Mouse (Mus musculus) thymus, postnatal 14 days (tissue): ENCODE measurements around the gene Teddm2.

ENCODE experiments used
- DNase-seq: peaks from one replicate; pipeline ENCODE4 v3.0.0; 2021

The Teddm2 gene

DNA sequence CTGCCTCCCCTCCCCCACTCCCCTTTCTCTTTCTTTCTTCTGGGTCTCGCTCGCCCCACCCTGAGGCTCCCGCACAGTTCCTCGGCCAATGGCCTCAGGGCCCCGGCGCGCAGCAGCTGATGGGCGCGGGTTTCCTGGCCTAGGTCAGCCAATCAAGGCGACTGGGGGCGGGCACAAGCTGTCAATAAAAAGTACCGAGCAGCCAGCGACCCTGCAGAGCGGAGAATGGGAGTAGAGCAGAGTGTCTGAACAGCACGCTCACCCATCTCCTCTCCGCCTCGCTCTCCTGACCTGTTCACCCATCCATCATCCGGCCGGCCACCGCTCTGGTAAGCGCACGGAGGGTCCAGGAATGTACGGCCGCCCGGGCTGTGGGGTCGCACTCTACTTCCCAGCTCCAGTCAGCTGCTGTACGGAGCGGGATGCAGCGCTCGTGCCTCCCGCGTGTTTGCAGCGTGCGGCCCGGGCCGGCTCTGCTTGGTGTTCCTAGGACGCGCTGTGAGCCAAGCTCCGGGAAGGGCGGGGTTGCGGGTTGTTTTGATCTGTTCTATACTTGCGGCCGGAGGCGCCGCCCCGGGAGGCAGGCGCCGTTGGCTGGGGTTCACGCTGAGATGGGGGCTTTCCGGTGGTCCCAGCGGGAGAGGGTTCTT lies at the start of gene Teddm2, which contains the start of gene Glul:
Gene Teddm2 (minus strand): TSS at position 498 of the 650 bp plus-strand sequence.
Gene Glul (plus strand): TSS at position 214 of the 650 bp plus-strand sequence.
- peak; percentile 97 for DNase-seq

DNA sequence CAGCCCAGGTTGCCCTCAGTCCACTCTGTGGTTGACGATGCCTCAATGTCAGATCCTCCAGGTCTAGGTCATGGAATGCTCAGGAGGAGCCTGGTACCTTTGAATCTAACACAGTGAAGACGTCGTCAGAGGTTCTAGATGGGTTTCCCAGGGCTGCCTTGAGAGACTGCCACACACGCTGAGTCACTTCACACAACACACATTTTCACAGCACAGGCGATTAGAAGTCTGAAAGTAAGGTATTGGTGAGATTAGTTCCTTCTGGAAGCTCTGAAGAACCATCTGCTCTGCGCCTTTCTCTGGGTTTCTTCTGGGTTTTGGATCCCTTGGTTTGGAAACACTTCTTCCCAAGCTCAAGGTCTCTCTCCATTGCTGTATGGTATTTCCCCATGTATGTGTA lies 47.8 kb upstream of the Teddm2 start:
- no peak for DNase-seq

DNA sequence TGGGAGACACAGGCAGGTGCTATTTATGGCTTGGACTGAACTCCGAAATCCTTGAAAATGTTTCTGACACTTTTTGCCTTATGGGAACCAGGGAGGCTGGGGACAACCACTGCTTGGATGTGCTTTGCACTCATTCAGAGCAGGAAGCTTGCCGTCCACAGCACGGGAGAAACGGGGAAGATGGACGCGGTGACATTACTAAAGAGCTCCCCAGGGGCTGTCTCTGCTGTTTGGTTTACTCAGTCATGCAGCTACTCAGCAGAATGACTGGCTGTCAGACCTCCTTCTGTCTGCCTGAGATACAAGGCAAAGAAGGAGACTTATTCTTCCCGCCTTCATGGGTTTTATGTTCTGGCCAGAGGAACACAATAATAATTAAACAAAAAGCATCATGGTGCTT lies 46.9 kb upstream of the Teddm2 start:
- no peak for DNase-seq

GRCm38 (mm10) chr1:153945181-153945580 lies 45.2 kb upstream of the Teddm2 start:
- DNase-seq: no peak

DNA sequence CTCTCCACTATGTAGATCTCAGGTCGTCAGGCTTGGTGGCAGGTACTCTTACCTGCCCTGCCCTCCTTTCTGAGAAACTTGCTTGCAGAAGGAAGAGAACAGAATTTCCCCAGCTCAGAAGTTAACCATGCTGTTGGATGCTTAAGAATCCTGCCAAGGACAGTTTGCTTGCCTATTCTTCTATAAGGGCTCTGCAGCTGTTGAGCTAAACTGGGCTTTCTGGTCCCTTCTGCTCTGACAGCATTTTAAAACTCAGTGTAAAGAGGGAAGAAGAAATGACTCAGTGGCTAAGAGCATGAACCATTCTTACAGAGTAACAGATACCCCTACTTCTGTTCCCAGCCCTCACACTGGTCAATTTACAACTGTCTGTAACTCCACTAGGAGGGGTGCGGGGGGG lies 41.0 kb upstream of the Teddm2 start:
- DNase-seq: no peak

- no peak for DNase-seq
Observed at GRCm38 (mm10) chr1:153937025-153937424, 37.0 kb upstream of the Teddm2 start.

DNA sequence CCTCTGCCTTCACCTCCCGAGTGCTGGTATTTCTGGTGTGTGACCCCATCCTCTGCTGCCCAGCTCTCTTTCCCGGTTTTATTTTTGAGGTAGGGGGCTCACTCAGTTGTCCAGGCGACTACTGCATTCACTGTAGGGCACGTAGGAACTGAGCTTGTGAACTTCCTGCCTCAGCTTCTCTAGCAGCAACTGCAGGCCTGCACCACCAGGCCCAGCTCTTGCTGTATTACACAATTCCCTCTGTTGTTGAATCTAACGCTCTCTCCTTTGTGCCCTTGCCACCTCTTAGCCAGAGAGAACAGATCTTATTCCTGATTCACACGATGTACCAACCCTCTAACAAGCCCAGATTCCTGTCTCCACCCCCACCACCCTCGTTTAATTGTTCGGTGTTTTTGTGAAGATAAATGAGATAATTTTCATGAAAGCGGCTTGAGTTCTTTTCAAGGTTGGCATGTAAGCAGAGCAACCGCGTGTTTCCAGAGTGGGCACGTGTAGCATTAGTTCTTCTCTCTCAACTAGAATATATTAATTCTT lies 35.9 kb upstream of the Teddm2 start:
- no peak for DNase-seq

DNA sequence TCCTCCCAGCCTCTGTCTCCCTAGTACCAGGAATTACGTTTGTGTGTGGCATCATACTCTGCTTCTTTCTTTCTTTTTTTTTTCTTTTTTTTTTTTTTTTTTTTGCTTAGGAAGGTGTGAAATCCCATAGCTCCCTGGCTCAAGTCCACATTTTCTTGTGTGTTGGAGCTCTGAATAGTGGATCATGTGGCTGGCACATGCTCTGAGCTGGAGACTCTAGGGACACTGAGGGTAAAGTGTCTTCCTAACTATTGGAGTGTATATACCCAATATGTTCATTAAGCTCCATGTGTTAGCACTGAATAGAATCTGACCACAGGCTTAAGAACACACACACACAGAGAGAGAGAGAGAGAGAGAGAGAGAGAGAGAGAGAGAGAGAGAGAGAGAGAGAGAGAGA lies 33.7 kb upstream of the Teddm2 start:
- DNase-seq: no peak

DNA sequence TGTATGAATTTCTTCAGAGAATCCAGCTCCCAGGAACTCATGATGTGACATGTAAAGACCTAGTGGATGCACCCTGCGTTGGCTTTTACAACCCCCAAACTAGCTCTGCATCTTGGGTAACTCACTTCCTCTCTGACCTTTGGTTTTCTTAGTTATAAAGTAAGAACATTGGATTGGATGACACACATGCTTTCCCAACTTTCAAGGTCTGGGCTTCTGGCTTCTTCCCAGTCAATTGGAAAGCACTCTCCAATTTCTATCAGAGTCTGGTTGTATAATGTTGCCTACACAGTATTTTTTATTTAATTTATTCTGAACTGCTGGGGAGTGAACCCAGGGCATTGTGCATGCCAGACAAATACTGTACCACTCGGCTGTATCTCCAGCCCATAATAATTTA lies 30.4 kb upstream of the Teddm2 start:
- DNase-seq: no peak

- DNase-seq: no peak
Observed at GRCm38 (mm10) chr1:153924395-153925385, 24.7 kb upstream of the Teddm2 start.

DNA sequence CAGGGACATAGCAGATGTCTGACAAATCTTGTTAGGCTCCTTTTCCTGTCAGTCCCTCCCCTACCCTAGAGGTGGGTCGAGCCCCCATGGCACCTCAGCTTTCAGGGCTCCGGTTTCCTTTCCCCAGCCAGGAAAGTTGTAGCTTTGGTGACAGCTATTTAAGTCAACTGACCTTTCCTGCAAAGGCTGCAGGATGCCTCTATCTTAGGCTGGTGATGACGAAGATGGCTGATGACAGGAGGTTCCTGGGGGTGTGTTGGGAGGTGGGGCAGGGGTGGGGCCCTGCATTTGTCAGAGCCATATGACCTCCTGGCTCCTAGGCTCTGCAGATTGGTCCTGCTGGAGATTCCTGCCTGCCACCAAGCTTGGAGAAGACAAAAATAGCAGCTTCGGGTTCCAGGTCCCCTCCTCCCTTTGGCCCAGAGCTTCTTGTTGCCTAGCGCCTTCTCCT lies 22.6 kb upstream of the Teddm2 start:
- no peak for DNase-seq

DNA sequence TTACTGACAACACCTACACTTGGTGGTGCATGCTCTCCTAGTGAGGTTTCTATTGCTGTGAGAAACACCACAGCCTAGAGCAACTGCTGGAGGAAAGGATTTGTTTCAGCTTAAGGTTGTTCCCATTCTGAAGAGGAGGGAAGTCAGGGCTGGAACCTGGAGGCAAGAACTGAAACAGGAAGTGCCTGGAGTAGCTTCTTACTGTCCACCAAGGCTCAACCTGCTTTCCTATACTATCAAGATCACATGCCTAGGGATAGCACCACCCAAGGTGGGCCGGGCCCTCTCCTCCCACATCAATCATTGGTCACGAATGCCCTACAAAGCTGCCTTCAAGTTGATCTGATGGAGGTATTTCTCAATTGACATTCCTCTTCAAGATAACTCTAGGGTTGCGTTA lies 21.6 kb upstream of the Teddm2 start:
- DNase-seq: no peak

DNA sequence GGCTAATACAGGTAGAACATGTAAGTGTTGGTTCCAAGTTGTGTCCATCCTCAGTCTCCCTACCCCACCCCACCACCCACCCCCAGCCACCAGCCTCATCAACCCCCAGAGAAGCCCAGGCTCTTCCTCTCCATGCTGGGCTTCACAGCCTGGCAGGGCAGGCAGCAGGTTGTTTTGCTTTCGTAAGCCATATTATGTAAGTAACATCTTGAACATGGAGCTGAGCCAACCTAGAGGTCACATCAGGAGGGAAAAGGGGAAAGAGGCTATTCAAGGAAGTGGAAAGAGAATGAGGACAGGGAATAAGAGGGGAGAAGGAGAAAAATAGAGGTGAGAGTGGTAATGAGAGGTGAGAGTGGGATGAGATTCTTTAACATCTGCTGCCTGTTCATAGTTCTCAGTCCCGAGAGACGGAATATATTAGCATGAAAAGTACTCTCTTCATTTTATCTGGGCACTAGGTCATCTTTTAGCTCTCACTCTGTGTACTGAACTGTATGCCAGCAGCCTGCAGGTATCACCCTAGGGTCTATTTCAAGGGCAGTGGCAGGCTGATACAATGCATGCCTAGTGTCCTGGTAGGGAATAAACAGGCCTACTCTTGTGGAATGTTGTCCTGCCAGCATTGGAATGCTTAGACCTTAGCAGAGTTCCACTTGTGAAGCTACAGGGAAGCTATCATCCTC lies 18.6 kb upstream of the Teddm2 start:
- DNase-seq: no peak

DNA sequence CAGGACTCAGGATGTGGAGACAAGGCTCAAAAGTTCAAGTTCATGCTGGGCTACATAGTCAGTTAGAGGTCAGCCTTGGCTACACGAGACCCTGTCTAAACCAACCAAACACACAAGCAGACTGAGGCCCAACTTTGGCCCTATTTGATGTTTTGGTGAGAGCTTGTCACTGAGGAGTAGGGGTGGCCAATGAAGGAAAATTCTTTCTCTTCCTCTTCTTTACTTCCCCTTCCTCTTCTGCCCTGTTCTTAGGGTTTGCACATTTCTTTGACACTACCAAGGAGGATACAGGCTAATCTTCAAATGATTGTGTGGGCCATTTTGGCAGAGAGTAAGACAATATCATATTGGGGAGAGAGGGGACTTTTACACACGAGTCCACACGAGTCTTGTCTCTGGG lies 13.8 kb upstream of the Teddm2 start:
- DNase-seq: no peak

DNA sequence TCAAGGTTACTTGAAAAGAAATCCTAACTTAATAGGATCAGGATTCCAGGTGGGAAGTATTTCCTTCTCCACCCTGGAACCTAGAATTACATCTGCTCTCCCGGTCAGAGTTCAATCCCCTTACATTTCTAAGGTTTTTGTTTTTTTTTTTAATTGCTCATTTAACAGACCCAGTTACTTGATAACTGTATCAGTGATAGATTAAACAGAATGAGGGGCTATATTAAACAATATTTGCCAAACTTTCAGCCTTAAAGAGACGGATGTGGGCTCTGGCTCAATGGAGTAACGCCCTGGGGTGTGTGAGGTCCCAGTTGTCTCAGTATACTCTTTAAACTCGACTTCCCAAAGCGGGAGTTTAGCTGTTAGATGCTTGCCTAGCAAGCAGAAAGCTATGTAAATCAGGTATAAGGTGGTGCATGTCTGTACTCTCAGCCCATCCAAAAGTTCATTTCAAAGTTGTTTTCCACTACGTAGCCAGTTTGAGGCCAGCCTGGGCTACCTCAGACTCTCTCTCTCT lies 11.3 kb upstream of the Teddm2 start:
- DNase-seq: no peak

DNA sequence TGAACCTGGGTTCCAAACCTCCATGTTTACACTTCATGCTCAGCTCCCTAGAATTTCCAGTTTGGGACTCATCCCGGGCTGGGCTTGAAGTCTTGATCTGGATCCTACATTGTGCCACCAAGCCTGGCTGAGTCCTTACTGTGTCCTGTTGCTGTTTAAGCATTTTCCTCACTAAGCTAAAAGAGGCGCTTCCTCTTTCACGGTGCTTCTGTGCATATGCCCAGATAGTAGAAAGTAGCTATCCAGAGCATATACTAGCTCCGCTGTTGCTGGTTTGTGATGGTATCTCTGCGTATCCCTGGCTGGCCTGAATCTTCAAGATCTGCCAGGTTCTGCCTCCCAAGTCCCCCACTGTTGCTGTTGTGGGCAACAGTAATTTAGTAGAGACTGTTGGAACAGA lies 10.4 kb upstream of the Teddm2 start:
- no peak for DNase-seq

GRCm38 (mm10) chr1:153909963-153910291 lies 9.9 kb upstream of the Teddm2 start:
- no peak for DNase-seq

GRCm38 (mm10) chr1:153909213-153909962 lies 9.4 kb upstream of the Teddm2 start:
- DNase-seq: no peak

DNA sequence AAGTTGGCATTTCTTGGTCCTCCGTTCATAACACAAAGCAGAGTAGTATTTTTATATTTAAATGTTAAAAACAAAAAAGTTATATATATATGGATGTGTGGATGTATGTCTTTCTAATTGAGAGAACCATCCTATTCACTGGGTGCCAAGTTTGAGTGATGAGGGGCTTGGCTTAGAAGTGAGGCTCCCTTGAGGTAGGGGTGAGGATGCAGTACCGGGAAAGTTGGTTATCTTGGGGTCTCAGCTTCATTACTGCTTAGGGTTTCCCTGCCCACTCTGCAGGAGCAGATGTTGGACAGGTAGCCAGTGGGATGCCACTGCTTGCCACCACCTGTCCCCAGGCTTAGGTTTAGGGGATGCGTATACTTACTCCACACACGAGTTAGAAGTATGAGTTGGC lies 8.7 kb upstream of the Teddm2 start:
- no peak for DNase-seq

- DNase-seq: no peak
Observed at GRCm38 (mm10) chr1:153908208-153908607, 8.2 kb upstream of the Teddm2 start.

GRCm38 (mm10) chr1:153905884-153906283 lies 5.9 kb upstream of the Teddm2 start:
- no peak for DNase-seq

- DNase-seq: no peak
Observed at GRCm38 (mm10) chr1:153904236-153904635, 4.2 kb upstream of the Teddm2 start.
